Mouse (Mus musculus) stomach, postnatal 0 days (tissue): ENCODE measurements around the gene Mlh3. TPM values are rescaled to one million over a fixed set of nuclear protein-coding genes. Genes with fewer than 3 reads are reported as not detected.

Experiments used
- ATAC-seq: fragments of 200-750 bp; cut with Nextera tagmentation; 2 replicates; pipeline ENCODE4 v1.8.0; 2017; ENCODE audit not compliant: low FRiP score, low TSS enrichment
- DNase-seq: peaks from one replicate; pipeline ENCODE4 v3.0.0-alpha.2; 2016; ENCODE audit warnings: low spot score
- H3K27ac ChIP-seq: fragments of 300-500 bp; sonication (generic); replicated peaks from 2 replicates; pipeline ENCODE4 v1.5.1; 2014; ENCODE audit warnings: mild to moderate bottlenecking, control low read depth
- H3K27me3 ChIP-seq: fragments of 300-500 bp; sonication (generic); 2 replicates; pipeline ENCODE4 v1.6.1; 2014; ENCODE audit warnings: low read length; ENCODE audit not compliant: control insufficient read depth, insufficient read depth
- H3K36me3 ChIP-seq: fragments of 300-500 bp; sonication (generic); 2 replicates; pipeline ENCODE4 v1.6.1; 2014; ENCODE audit warnings: low read length, mixed read lengths; ENCODE audit not compliant: control insufficient read depth, insufficient read depth
- H3K4me1 ChIP-seq: fragments of 300-500 bp; sonication (generic); replicated peaks from 2 replicates; pipeline ENCODE4 v1.6.1; 2014; ENCODE audit warnings: antibody characterized with exemption; ENCODE audit not compliant: control insufficient read depth, insufficient read depth
- H3K4me2 ChIP-seq: fragments of 300-500 bp; sonication (generic); replicated peaks from 2 replicates; pipeline ENCODE4 v1.6.1; 2014; ENCODE audit warnings: low read depth, mild to moderate bottlenecking, control low read depth, moderate library complexity
- H3K4me3 ChIP-seq: fragments of 300-500 bp; sonication (generic); 2 replicates; pipeline ENCODE4 v1.5.1; 2014; ENCODE audit warnings: low read depth, low read length, control low read depth
- H3K9ac ChIP-seq: fragments of 300-500 bp; sonication (generic); 2 replicates; pipeline ENCODE4 v1.6.1; 2014; ENCODE audit warnings: mild to moderate bottlenecking, low read length, control low read depth, mixed read lengths
- H3K9me3 ChIP-seq: fragments of 300-500 bp; sonication (generic); 2 replicates; pipeline ENCODE4 v1.6.1; 2016; ENCODE audit warnings: low read length; ENCODE audit not compliant: control insufficient read depth
- CTCF ChIP-seq: IDR thresholded peaks from 2 replicates; pipeline ENCODE4 v1.5.1; 2016; ENCODE audit warnings: antibody characterized with exemption, low read depth, mild to moderate bottlenecking, moderate library complexity
- EP300 ChIP-seq: optimal IDR thresholded peaks from 2 replicates; pipeline ENCODE3; 2016; ENCODE audit warnings: antibody characterized with exemption
- WGBS: fragments of 180-500 bp; shearing (Covaris S2); extraction: QIAGEN DNeasy Blood & Tissue Kit; methylation state at CpG from one replicate; pipeline ENCODE4 v1.1.7; 2014; 5-methylcytosine and 5-hydroxymethylcytosine counted together
- polyA plus RNA-seq: library from polyadenylated mRNA; unstranded; fragments of >200 nt; fragmentation: Nextera tagmentation; extraction: Ambion mirVana; gene quantifications from 2 replicates; pipeline ENCODE4 v1.2.1, GENCODE M21; 2015

Gene Mlh3
- polyA plus RNA-seq, result 3.0 and 3.2 TPM in 2 replicates

GRCm38 (mm10) chr12:85270319-85270718, at the start of gene Mlh3:
TSS of gene Mlh3 (minus strand) at chr12:85270599.
- Histone ChIP-seq H3K27ac (peak within 1 kb of the TSS; percentile 13; the same call in 1 of the 2 replicates), H3K9ac (peak within 1 kb of the TSS; percentile 50), H3K27me3 (no peaks in the 10 kb centered on the region), H3K36me3 (no peaks in the 10 kb centered on the region), H3K9me3 (no peaks in the 10 kb centered on the region), H3K4me2 (peak within 1 kb of the TSS; percentile 57), H3K4me1 (0 out of 2 replicates have a peak, but pooled peaks cover 3% of the 10 kb centered on the region), H3K4me3 (peak within 1 kb of the TSS; percentile 47)
- peak; percentile 70 for TF ChIP-seq CTCF
- TF ChIP-seq EP300, result no peak
- DNase-seq (peak; percentile 91), ATAC-seq (peak; percentile 84)
- WGBS, result 1% methylated on average over 35 of the region's 35 CpGs

GRCm38 (mm10) chr12:85308651-85309050, 38.3 kb upstream of the Mlh3 start:
- no peak for TF ChIP-seq CTCF
- DNase-seq (no peak), ATAC-seq (no peak)
- 84% methylated on average over 3 of the region's 3 CpGs for WGBS
- Histone ChIP-seq H3K4me2 (no peak overlapping the region), H3K27me3 (no peaks in the 10 kb centered on the region), H3K4me3 (no peak overlapping the region), H3K9me3 (no peaks in the 10 kb centered on the region), H3K4me1 (no peaks in the 10 kb centered on the region), H3K27ac (no peak overlapping the region), H3K9ac (no peak overlapping the region), H3K36me3 (peaks cover 36% of the 10 kb centered on the region)

- H3K4me1 ChIP-seq, result no peaks in the 10 kb centered on the region
- peaks cover 45% of the 10 kb centered on the region for H3K36me3 ChIP-seq
- peak overlapping the region; percentile 63 for H3K27ac ChIP-seq
- H3K9ac ChIP-seq, result no peak overlapping the region
- peak overlapping the region; percentile 39 for H3K4me2 ChIP-seq
- H3K27me3 ChIP-seq, result no peaks in the 10 kb centered on the region
- peak; percentile 72 for ATAC-seq
- 39% methylated on average over 16 of the region's 16 CpGs for WGBS
- peak; percentile 84 for DNase-seq
- peak overlapping the region; percentile 17; the same call in 1 of the 2 replicates for H3K4me3 ChIP-seq
- TF ChIP-seq EP300 (no peak), CTCF (peak; percentile 100)
- H3K9me3 ChIP-seq, result no peaks in the 10 kb centered on the region
These were observed 35.0 kb upstream of the Mlh3 start for GRCm38 (mm10) chr12:85305247-85305892.

GRCm38 (mm10) chr12:85304725-85305124, 34.3 kb upstream of the Mlh3 start:
- Histone ChIP-seq H3K9ac (no peak overlapping the region), H3K36me3 (peaks cover 43% of the 10 kb centered on the region), H3K27me3 (no peaks in the 10 kb centered on the region), H3K9me3 (no peaks in the 10 kb centered on the region), H3K27ac (no peak overlapping the region), H3K4me1 (no peaks in the 10 kb centered on the region), H3K4me2 (no peak overlapping the region), H3K4me3 (no peak overlapping the region)
- ATAC-seq (no peak), DNase-seq (no peak)
- TF ChIP-seq EP300 (no peak), CTCF (0 out of 2 replicates have a peak, but pooled peaks have one; percentile 1)
- 59% methylated on average over 4 of the region's 4 CpGs for WGBS

- Histone ChIP-seq H3K27me3 (no peaks in the 10 kb centered on the region), H3K4me3 (no peak overlapping the region), H3K36me3 (peaks cover 32% of the 10 kb centered on the region), H3K9ac (no peak overlapping the region), H3K9me3 (no peaks in the 10 kb centered on the region), H3K4me2 (no peak overlapping the region), H3K27ac (no peak overlapping the region), H3K4me1 (no peaks in the 10 kb centered on the region)
- no peak for DNase-seq
- ATAC-seq, result no peak
- 46% methylated on average over 2 of the region's 2 CpGs for WGBS
- no peak for TF ChIP-seq CTCF
- no peak for TF ChIP-seq EP300
These were observed 32.9 kb upstream of the Mlh3 start for GRCm38 (mm10) chr12:85303256-85303655.

GRCm38 (mm10) chr12:85298835-85299180, 28.4 kb upstream of the Mlh3 start:
- WGBS, result 69% methylated on average over 1 of the region's 1 CpGs
- H3K27ac ChIP-seq, result 0 out of 2 replicates have a peak overlapping the region, but pooled peaks have one; percentile 36

More at GRCm38 (mm10) chr12:85298835-85299180, 28.4 kb upstream of the Mlh3 start:
- Histone ChIP-seq H3K4me3 (no peak overlapping the region), H3K27me3 (no peaks in the 10 kb centered on the region), H3K4me1 (0 out of 2 replicates have a peak, but pooled peaks cover 2% of the 10 kb centered on the region), H3K9me3 (no peaks in the 10 kb centered on the region), H3K9ac (no peak overlapping the region), H3K36me3 (peaks cover 19% of the 10 kb centered on the region), H3K4me2 (no peak overlapping the region)
- no peak for DNase-seq
- no peak for ATAC-seq
- TF ChIP-seq CTCF, result no peak
- no peak for TF ChIP-seq EP300
